8 mouse cellular contexts compared by ENCODE assay signal in the genomic region with DNA sequence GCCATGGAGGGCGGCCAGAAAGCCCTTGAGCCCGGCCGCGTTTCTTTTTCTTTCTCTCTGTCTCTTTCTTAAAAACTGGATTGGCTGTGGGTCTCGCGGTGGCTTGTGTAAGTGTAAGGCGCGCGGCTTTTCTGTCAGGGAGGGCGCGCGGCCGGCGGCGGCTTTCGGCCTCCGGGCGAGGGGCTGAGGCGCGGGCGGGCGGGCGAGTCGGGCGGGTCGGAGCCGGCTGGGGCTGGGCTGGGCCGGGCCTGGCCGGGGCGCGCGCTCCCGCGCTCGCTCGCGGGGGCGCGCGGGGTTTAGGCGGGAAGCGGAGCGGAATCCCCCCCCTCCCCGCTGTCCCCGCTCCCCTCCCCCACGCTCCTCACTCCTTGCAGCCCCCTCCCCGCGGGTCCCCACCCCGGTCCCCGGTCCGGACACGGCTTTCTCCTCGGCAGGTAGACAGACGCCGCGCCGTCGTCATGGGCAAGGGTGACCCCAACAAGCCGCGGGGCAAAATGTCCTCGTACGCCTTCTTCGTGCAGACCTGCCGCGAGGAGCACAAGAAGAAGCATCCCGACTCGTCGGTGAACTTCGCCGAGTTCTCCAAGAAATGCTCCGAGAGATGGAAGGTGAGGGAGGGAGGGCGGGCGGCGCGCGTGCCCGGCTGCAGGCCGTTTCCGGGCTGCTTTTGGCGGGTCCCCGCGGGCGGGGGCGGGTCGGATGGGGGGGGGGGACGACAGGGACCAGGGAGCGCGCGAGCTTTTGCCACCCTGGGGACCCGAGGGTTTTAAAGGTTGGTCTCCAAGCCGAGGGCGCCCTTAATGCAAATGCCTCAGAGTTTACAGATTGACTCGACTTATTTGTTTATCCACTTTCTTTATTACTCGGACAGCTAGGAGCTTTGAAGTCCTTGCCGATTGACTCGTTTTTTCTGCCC. TPM values are rescaled to one million over a fixed set of nuclear protein-coding genes. Genes with fewer than 3 reads are reported as not detected.
A peak's percentile ranks its signal among the peaks of the same experiment; 100 is the strongest.
DNase-seq lines count a peak whose midpoint lies in the region; ATAC-seq and TF ChIP-seq lines count a peak whose summit lies in the region.

No protein-coding gene starts in this region.

- no peak for TF ChIP-seq POLR2A in lung, adult 2 months (IDR thresholded peaks at IDR 0.05; ENCODE audit: borderline replicate concordance, extremely low read depth, low read depth, low read length)
- TF ChIP-seq POLR2A in testis, adult 2 months (IDR thresholded peaks at IDR 0.05; ENCODE audit: control insufficient read depth, low read depth, low read length) = no peak

- no peak for TF ChIP-seq EP300 in lung, postnatal 0 days (IDR thresholded peaks at IDR 0.05)

- no peaks in the 10 kb centered on the region; the same call in 1 of the 2 replicates for H3K4me1 ChIP-seq in lung, adult 2 months (ENCODE audit: control insufficient read depth, insufficient read depth, low read length)
- peaks cover 13% of the 10 kb centered on the region for H3K4me1 ChIP-seq in forebrain, embryonic 12.5 days
- no peaks in the 10 kb centered on the region for H3K4me1 ChIP-seq in intestine, embryonic 15.5 days (replicated peaks)
- peaks cover 3% of the 10 kb centered on the region; the same call in 1 of the 2 replicates for H3K4me1 ChIP-seq in lung, postnatal 0 days (ENCODE audit: insufficient read depth, low read depth, low read length)
- H3K4me1 ChIP-seq in testis, adult 2 months (ENCODE audit: control insufficient read depth, insufficient read depth, low read length) = no peaks in the 10 kb centered on the region

- no peak for TF ChIP-seq CTCF in lung, adult 2 months (IDR thresholded peaks at IDR 0.05; ENCODE audit: insufficient read depth, low read length)
- no peak for TF ChIP-seq CTCF in lung, postnatal 0 days (IDR thresholded peaks at IDR 0.05)
- no peak for TF ChIP-seq CTCF in testis, adult 2 months (IDR thresholded peaks at IDR 0.05; ENCODE audit: control insufficient read depth, insufficient read depth, insufficient replicate concordance, low read depth, low read length)

- DNase-seq in lung, adult 2 months = peak; percentile 23
- DNase-seq in lung, postnatal 36 days = no peak
- DNase-seq in adrenal gland, adult 2 months = peak; percentile 59
- peak; percentile 41 for DNase-seq in lung, postnatal 0 days (ENCODE audit: low spot score)
- DNase-seq in right cerebral cortex, postnatal 36 days (ENCODE audit: low spot score in 2 of 2) = no peak

- H3K9ac ChIP-seq in forebrain, embryonic 12.5 days = peak overlapping the region; percentile 99
- peak overlapping the region; percentile 99 for H3K9ac ChIP-seq in intestine, embryonic 15.5 days
- H3K9ac ChIP-seq in lung, postnatal 0 days (replicated peaks; ENCODE audit: low read depth) = peak overlapping the region; percentile 99

- peak overlapping the region; percentile 100 for H3K27ac ChIP-seq in forebrain, embryonic 12.5 days
- H3K27ac ChIP-seq in intestine, embryonic 15.5 days = peak overlapping the region; percentile 100
- peak overlapping the region; percentile 100 for H3K27ac ChIP-seq in lung, postnatal 0 days (ENCODE audit: low read length)
- H3K27ac ChIP-seq in testis, adult 2 months (ENCODE audit: control insufficient read depth, insufficient read depth, low read depth, low read length) = peak overlapping the region; percentile 100

- H3K9me3 ChIP-seq in forebrain, embryonic 12.5 days = no peaks in the 10 kb centered on the region
- no peaks in the 10 kb centered on the region for H3K9me3 ChIP-seq in intestine, embryonic 15.5 days
- H3K9me3 ChIP-seq in lung, postnatal 0 days (ENCODE audit: low read length) = no peaks in the 10 kb centered on the region

- no peaks in the 10 kb centered on the region for H3K27me3 ChIP-seq in forebrain, embryonic 12.5 days
- H3K27me3 ChIP-seq in intestine, embryonic 15.5 days (replicated peaks) = no peaks in the 10 kb centered on the region
- no peaks in the 10 kb centered on the region for H3K27me3 ChIP-seq in lung, postnatal 0 days (replicated peaks; ENCODE audit: insufficient read depth, low read length)
- H3K27me3 ChIP-seq in testis, adult 2 months (ENCODE audit: control insufficient read depth, insufficient read depth, low read length) = no peaks in the 10 kb centered on the region

- peak overlapping the region; percentile 93 for H3K4me2 ChIP-seq in forebrain, embryonic 12.5 days
- peak overlapping the region; percentile 51 for H3K4me2 ChIP-seq in intestine, embryonic 15.5 days (replicated peaks)
- peak overlapping the region; percentile 67 for H3K4me2 ChIP-seq in lung, postnatal 0 days (replicated peaks; ENCODE audit: low read depth, low read length)

- ATAC-seq in forebrain, embryonic 12.5 days (ENCODE audit: low FRiP score) = peak; percentile 60
- peak; percentile 60 for ATAC-seq in intestine, embryonic 15.5 days
- ATAC-seq in lung, postnatal 0 days = peak; percentile 56

- H3K36me3 ChIP-seq in forebrain, embryonic 12.5 days (replicated peaks) = peaks cover 24% of the 10 kb centered on the region
- no peaks in the 10 kb centered on the region for H3K36me3 ChIP-seq in intestine, embryonic 15.5 days
- 0 out of 2 replicates have a peak, but pooled peaks cover 5% of the 10 kb centered on the region for H3K36me3 ChIP-seq in lung, postnatal 0 days (ENCODE audit: insufficient read depth, low read length)
- peaks cover 3% of the 10 kb centered on the region for H3K36me3 ChIP-seq in testis, adult 2 months (ENCODE audit: control insufficient read depth, insufficient read depth, low read length)

- WGBS in lung, adult 2 months = 4% methylated on average over 78 of the region's 96 CpGs
- 0% methylated on average over 68 of the region's 96 CpGs for WGBS in forebrain, embryonic 12.5 days
- 1% methylated on average over 66 of the region's 96 CpGs for WGBS in intestine, embryonic 15.5 days
- WGBS in lung, postnatal 0 days = 1% methylated on average over 31 of the region's 96 CpGs

- peak overlapping the region; percentile 84 for H3K4me3 ChIP-seq in lung, adult 2 months (replicated peaks; ENCODE audit: extremely low read depth, low read depth, low read length)
- H3K4me3 ChIP-seq in forebrain, embryonic 12.5 days (replicated peaks) = peak overlapping the region; percentile 89
- peak overlapping the region; percentile 79 for H3K4me3 ChIP-seq in intestine, embryonic 15.5 days (replicated peaks)
- H3K4me3 ChIP-seq in lung, postnatal 0 days (ENCODE audit: low read depth, low read length) = peak overlapping the region; percentile 94
- peak overlapping the region; percentile 98 for H3K4me3 ChIP-seq in testis, adult 2 months (ENCODE audit: control insufficient read depth, low read depth, low read length)

RNA-seq across cellular contexts. Expression of a gene that starts 0.7 kb away (rescaled TPM):
- 4.0 and 5.8 TPM in 2 replicates for polyA plus RNA-seq in lung, adult 2 months (2012; rRNA removed)
- total RNA-seq in adrenal gland, adult 2 months (2021) = 10 to 100 TPM in 1 of 2 experiments, 1 to 10 TPM in 1; 5.6 to 14.2 TPM
- 1.8 and 2.1 TPM in 2 replicates for polyA plus RNA-seq in adrenal gland, adult 2 months (2012; rRNA removed)
- 740 and 788 TPM in 2 replicates for polyA plus RNA-seq in forebrain, embryonic 12.5 days (2016; fragmentation: Nextera tagmentation; extraction: Ambion mirVana)
- 281 and 387 TPM in 2 replicates for polyA plus RNA-seq in intestine, embryonic 15.5 days (2015; fragmentation: Nextera tagmentation; extraction: Ambion mirVana)
- 94.8 and 106 TPM in 2 replicates for polyA plus RNA-seq in lung, postnatal 0 days (2015; fragmentation: Nextera tagmentation; extraction: Ambion mirVana)
- polyA plus RNA-seq in testis, adult 2 months (2012; rRNA removed) = 16.3 and 22.0 TPM in 2 replicates

RNA-seq across cellular contexts. Expression of a gene that starts 24.7 kb away (rescaled TPM):
- polyA plus RNA-seq in lung, adult 2 months (2012; rRNA removed) = 6.3 and 9.4 TPM in 2 replicates
- 10 to 100 TPM; 13.3 to 13.7 TPM for total RNA-seq in adrenal gland, adult 2 months (2021)
- 8.9 and 12.9 TPM in 2 replicates for polyA plus RNA-seq in adrenal gland, adult 2 months (2012; rRNA removed)
- polyA plus RNA-seq in forebrain, embryonic 12.5 days (2016; fragmentation: Nextera tagmentation; extraction: Ambion mirVana) = 128 and 131 TPM in 2 replicates
- polyA plus RNA-seq in intestine, embryonic 15.5 days (2015; fragmentation: Nextera tagmentation; extraction: Ambion mirVana) = 29.2 and 37.7 TPM in 2 replicates
- 17.3 and 18.5 TPM in 2 replicates for polyA plus RNA-seq in lung, postnatal 0 days (2015; fragmentation: Nextera tagmentation; extraction: Ambion mirVana)
- 10.5 and 12.9 TPM in 2 replicates for polyA plus RNA-seq in testis, adult 2 months (2012; rRNA removed)

RNA-seq across cellular contexts. Expression of a gene that starts 56.7 kb away (rescaled TPM):
- 0.64 and 0.68 TPM in 2 replicates for polyA plus RNA-seq in lung, adult 2 months (2012; rRNA removed)
- total RNA-seq in adrenal gland, adult 2 months (2021) = under 1 TPM in 1 of 2 experiments, not detected in 1; 0.45 TPM
- 0.22 TPM in 1 of 2 replicates, not detected in the other for polyA plus RNA-seq in adrenal gland, adult 2 months (2012; rRNA removed)
- polyA plus RNA-seq in forebrain, embryonic 12.5 days (2016; fragmentation: Nextera tagmentation; extraction: Ambion mirVana) = 0.81 and 1.4 TPM in 2 replicates
- polyA plus RNA-seq in intestine, embryonic 15.5 days (2015; fragmentation: Nextera tagmentation; extraction: Ambion mirVana) = 0.21 and 0.25 TPM in 2 replicates
- polyA plus RNA-seq in lung, postnatal 0 days (2015; fragmentation: Nextera tagmentation; extraction: Ambion mirVana) = 0.47 and 0.55 TPM in 2 replicates
- polyA plus RNA-seq in testis, adult 2 months (2012; rRNA removed) = not detected in 2 replicates

Comparison
In these comparisons a context has a peak if more than half of its experiments do, and no peak if none do; other contexts are left out.
1. DNase-seq: peak in lung, adult 2 months (single experiment), adrenal gland, adult 2 months (single experiment) and lung, postnatal 0 days (single experiment); none in lung, postnatal 36 days (single experiment) and right cerebral cortex, postnatal 36 days (0 of 2).
2. Peak in every context shown above with its lines, with median percentiles within 50 percentile points of each other: H3K4me3 ChIP-seq, ATAC-seq, H3K27ac ChIP-seq, H3K4me2 ChIP-seq and H3K9ac ChIP-seq.